Mouse (Mus musculus) stomach, embryonic 14.5 days (tissue): ENCODE data around the gene 4930544D05Rik. TPM values are rescaled to one million over a fixed set of nuclear protein-coding genes. Genes with fewer than 3 reads are reported as not detected.
A peak's percentile ranks its signal among the peaks of the same experiment; 100 is the strongest.

Experiments used
- ATAC-seq: fragments of 200-750 bp; cut with Nextera tagmentation; 2 replicates; pipeline ENCODE4 v1.8.0; 2017; ENCODE audit warnings: low read depth, moderate TSS enrichment; ENCODE audit not compliant: insufficient number of reproducible peaks, insufficient read depth, low FRiP score
- H3K27ac ChIP-seq: fragments of 300-500 bp; sonication (generic); 2 replicates; pipeline ENCODE4 v1.5.1; 2014; ENCODE audit warnings: mild to moderate bottlenecking, low read length, moderate library complexity, mixed read lengths
- H3K27me3 ChIP-seq: fragments of 300-500 bp; sonication (generic); 2 replicates; pipeline ENCODE4 v1.6.1; 2014; ENCODE audit warnings: low read length, control low read depth, mixed read lengths; ENCODE audit not compliant: control insufficient read depth, insufficient read depth
- H3K36me3 ChIP-seq: fragments of 300-500 bp; sonication (generic); 2 replicates; pipeline ENCODE4 v1.6.1; 2014; ENCODE audit warnings: mild to moderate bottlenecking, control low read depth, low read length, moderate library complexity, mixed read lengths; ENCODE audit not compliant: control insufficient read depth, insufficient read depth
- H3K4me1 ChIP-seq: fragments of 300-500 bp; sonication (generic); 2 replicates; pipeline ENCODE4 v1.6.1; 2014; ENCODE audit warnings: low read length, control low read depth, mixed read lengths; ENCODE audit not compliant: control insufficient read depth, insufficient read depth
- H3K4me2 ChIP-seq: fragments of 300-500 bp; sonication (generic); replicated peaks from 2 replicates; pipeline ENCODE4 v1.6.1; 2014; ENCODE audit warnings: low read depth, low read length, control low read depth
- H3K4me3 ChIP-seq: fragments of 300-500 bp; sonication (generic); 2 replicates; pipeline ENCODE4 v1.5.1; 2014; ENCODE audit warnings: low read depth, low read length, control low read depth
- H3K9ac ChIP-seq: fragments of 300-500 bp; sonication (generic); replicated peaks from 2 replicates; pipeline ENCODE4 v1.6.1; 2014; ENCODE audit warnings: low read depth, mild to moderate bottlenecking, control low read depth, low read length, moderate library complexity, mixed read lengths
- H3K9me3 ChIP-seq: fragments of 300-500 bp; sonication (generic); 2 replicates; pipeline ENCODE4 v1.6.1; 2016; ENCODE audit warnings: low read depth, low read length, control low read depth; ENCODE audit not compliant: control insufficient read depth
- WGBS: fragments of 180-500 bp; shearing (Covaris S2); extraction: QIAGEN DNeasy Blood & Tissue Kit; methylation state at CpG from one replicate; pipeline ENCODE4 v1.1.7; 2014; 5-methylcytosine and 5-hydroxymethylcytosine counted together
- polyA plus RNA-seq: library from polyadenylated mRNA; unstranded; fragments of >200 nt; fragmentation: Nextera tagmentation; extraction: Ambion mirVana; gene quantifications from 2 replicates; pipeline ENCODE4 v1.2.1, GENCODE M21; 2014

4930544D05Rik gene
- polyA plus RNA-seq, 1 experiment from 2014 or later, result not detected

- H3K9ac ChIP-seq, result no peak within 1 kb of the TSS
- no peaks in the 10 kb centered on the region for H3K27me3 ChIP-seq
- H3K27ac ChIP-seq, result no peak within 1 kb of the TSS
- no peak within 1 kb of the TSS for H3K4me3 ChIP-seq
- no peak within 1 kb of the TSS for H3K4me2 ChIP-seq
- no peaks in the 10 kb centered on the region for H3K4me1 ChIP-seq
- peaks cover 4% of the 10 kb centered on the region; the same call in 1 of the 2 replicates for H3K36me3 ChIP-seq
- ATAC-seq, result no peak
- no peaks in the 10 kb centered on the region for H3K9me3 ChIP-seq
- WGBS, result 20% methylated on average over 5 of the region's 5 CpGs
Observed at GRCm38 (mm10) chr11:70638714-70639278, 23.1 kb downstream of the 4930544D05Rik start, which contains the start of gene Gp1ba. Gene Gp1ba, plus strand, starts transcription at chr11:70639122.

- Histone ChIP-seq H3K4me1 (no peaks in the 10 kb centered on the region), H3K27ac (no peak overlapping the region), H3K9ac (no peak overlapping the region), H3K27me3 (no peaks in the 10 kb centered on the region), H3K4me2 (no peak overlapping the region), H3K4me3 (no peak overlapping the region), H3K36me3 (peaks cover 10% of the 10 kb centered on the region; the same call in 1 of the 2 replicates), H3K9me3 (no peaks in the 10 kb centered on the region)
- ATAC-seq, result no peak
- 87% methylated on average over 8 of the region's 8 CpGs for WGBS
Observed at GRCm38 (mm10) chr11:70639976-70640375, 24.3 kb downstream of the 4930544D05Rik start.

GRCm38 (mm10) chr11:70641241-70641640, 25.6 kb downstream of the 4930544D05Rik start:
- H3K36me3 ChIP-seq, result peaks cover 17% of the 10 kb centered on the region; the same call in 1 of the 2 replicates
- no peaks in the 10 kb centered on the region for H3K27me3 ChIP-seq
- no peak overlapping the region for H3K9ac ChIP-seq
- H3K9me3 ChIP-seq, result no peaks in the 10 kb centered on the region
- WGBS, result 83% methylated on average over 7 of the region's 7 CpGs
- peaks cover 9% of the 10 kb centered on the region for H3K4me1 ChIP-seq
- ATAC-seq, result no peak
- H3K4me2 ChIP-seq, result no peak overlapping the region
- no peak overlapping the region for H3K4me3 ChIP-seq
- H3K27ac ChIP-seq, result no peak overlapping the region

- H3K4me3 ChIP-seq, result no peak overlapping the region
- H3K27ac ChIP-seq, result no peak overlapping the region
- H3K4me1 ChIP-seq, result peaks cover 9% of the 10 kb centered on the region
- WGBS, result 88% methylated on average over 6 of the region's 6 CpGs
- no peak overlapping the region for H3K9ac ChIP-seq
- H3K36me3 ChIP-seq, result peaks cover 17% of the 10 kb centered on the region; the same call in 1 of the 2 replicates
- H3K27me3 ChIP-seq, result no peaks in the 10 kb centered on the region
- no peak overlapping the region for H3K4me2 ChIP-seq
- no peaks in the 10 kb centered on the region for H3K9me3 ChIP-seq
- no peak for ATAC-seq
Observed at GRCm38 (mm10) chr11:70643051-70643450, 27.4 kb downstream of the 4930544D05Rik start.

GRCm38 (mm10) chr11:70644564-70645103, 29.0 kb downstream of the 4930544D05Rik start:
- no peak overlapping the region for H3K4me3 ChIP-seq
- H3K9me3 ChIP-seq, result no peaks in the 10 kb centered on the region
- no peak overlapping the region for H3K4me2 ChIP-seq
- H3K36me3 ChIP-seq, result peaks cover 28% of the 10 kb centered on the region
- 92% methylated on average over 8 of the region's 8 CpGs for WGBS
- H3K27me3 ChIP-seq, result no peaks in the 10 kb centered on the region
- no peak overlapping the region for H3K9ac ChIP-seq
- H3K27ac ChIP-seq, result no peak overlapping the region
- ATAC-seq, result no peak
- peaks cover 16% of the 10 kb centered on the region for H3K4me1 ChIP-seq

- Histone ChIP-seq H3K9me3 (no peaks in the 10 kb centered on the region), H3K27ac (peak overlapping the region; percentile 73; the same call in 1 of the 2 replicates), H3K4me3 (peak overlapping the region; percentile 72), H3K4me1 (peaks cover 17% of the 10 kb centered on the region), H3K9ac (peak overlapping the region; percentile 66), H3K27me3 (no peaks in the 10 kb centered on the region), H3K4me2 (peak overlapping the region; percentile 75), H3K36me3 (peaks cover 39% of the 10 kb centered on the region)
- no peak for ATAC-seq
- WGBS, result 89% methylated on average over 12 of the region's 12 CpGs
Observed at GRCm38 (mm10) chr11:70645461-70646258, 30.0 kb downstream of the 4930544D05Rik start.

GRCm38 (mm10) chr11:70646259-70646555, 30.6 kb downstream of the 4930544D05Rik start:
- Histone ChIP-seq H3K27me3 (no peaks in the 10 kb centered on the region), H3K4me1 (peaks cover 23% of the 10 kb centered on the region), H3K27ac (peak overlapping the region; percentile 73), H3K4me2 (peak overlapping the region; percentile 75), H3K9me3 (no peaks in the 10 kb centered on the region), H3K9ac (peak overlapping the region; percentile 66), H3K4me3 (peak overlapping the region; percentile 72), H3K36me3 (peaks cover 44% of the 10 kb centered on the region)
- ATAC-seq, result no peak
- WGBS, result 16% methylated on average over 3 of the region's 3 CpGs

GRCm38 (mm10) chr11:70646691-70647650, 31.3 kb downstream of the 4930544D05Rik start, which contains the start of the genes Rnf167 and Slc25a11:
Gene Rnf167, plus strand, starts transcription at chr11:70647235.
Gene Slc25a11, minus strand, starts transcription at chr11:70647479.
- Histone ChIP-seq H3K4me1 (peaks cover 27% of the 10 kb centered on the region), H3K9me3 (no peaks in the 10 kb centered on the region), H3K9ac (peak within 1 kb of the TSS; percentile 66), H3K27me3 (no peaks in the 10 kb centered on the region), H3K36me3 (peaks cover 51% of the 10 kb centered on the region), H3K27ac (peak within 1 kb of the TSS; percentile 92), H3K4me2 (peak within 1 kb of the TSS; percentile 90), H3K4me3 (peak within 1 kb of the TSS; percentile 72)
- ATAC-seq, result peak; percentile 89
- under 1% methylated on average over 63 of the region's 63 CpGs for WGBS
